Mouse (Mus musculus) lung, embryonic 14.5 days (tissue): ENCODE data around the gene Bcr. TPM values are rescaled to one million over a fixed set of nuclear protein-coding genes. Genes with fewer than 3 reads are reported as not detected.

ENCODE experiments used
- ATAC-seq: fragments of 200-750 bp; cut with Nextera tagmentation; 2 replicates; pipeline ENCODE4 v1.8.0; 2017; ENCODE audit warnings: mild to moderate bottlenecking, moderate TSS enrichment, moderate library complexity; ENCODE audit not compliant: insufficient read depth
- DNase-seq: peaks from one replicate; pipeline ENCODE4 v3.0.0-alpha.2; 2015
- H3K27ac ChIP-seq: fragments of 300-500 bp; sonication (generic); 2 replicates; pipeline ENCODE4 v1.5.1; 2014; ENCODE audit warnings: low read depth, mild to moderate bottlenecking, moderate library complexity
- H3K27me3 ChIP-seq: fragments of 300-500 bp; sonication (generic); 2 replicates; pipeline ENCODE4 v1.6.1; 2014; ENCODE audit warnings: low read length, control low read depth; ENCODE audit not compliant: insufficient read depth
- H3K36me3 ChIP-seq: fragments of 300-500 bp; sonication (generic); 2 replicates; pipeline ENCODE4 v1.6.1; 2014; ENCODE audit warnings: control low read depth; ENCODE audit not compliant: insufficient read depth
- H3K4me1 ChIP-seq: fragments of 300-500 bp; sonication (generic); 2 replicates; pipeline ENCODE4 v1.6.1; 2014; ENCODE audit warnings: antibody characterized with exemption, control low read depth; ENCODE audit not compliant: insufficient read depth
- H3K4me2 ChIP-seq: fragments of 300-500 bp; sonication (generic); 2 replicates; pipeline ENCODE4 v1.6.1; 2014; ENCODE audit warnings: mild to moderate bottlenecking
- H3K4me3 ChIP-seq: fragments of 300-500 bp; sonication (generic); 2 replicates; pipeline ENCODE4 v1.5.1; 2014; ENCODE audit warnings: low read depth, low read length
- H3K9ac ChIP-seq: fragments of 300-500 bp; sonication (generic); 2 replicates; pipeline ENCODE4 v1.6.1; 2014
- H3K9me3 ChIP-seq: fragments of 300-500 bp; sonication (generic); 2 replicates; pipeline ENCODE4 v1.6.1; 2016; ENCODE audit warnings: low read depth, low read length, control low read depth
- CTCF ChIP-seq: IDR thresholded peaks from 2 replicates; pipeline ENCODE4 v1.5.1; 2016; ENCODE audit warnings: antibody characterized with exemption, low read depth
- WGBS: fragments of 180-500 bp; shearing (Covaris S2); extraction: QIAGEN DNeasy Blood & Tissue Kit; methylation state at CpG from one replicate; pipeline ENCODE4 v1.1.7; 2014; 5-methylcytosine and 5-hydroxymethylcytosine counted together
- polyA plus RNA-seq: library from polyadenylated mRNA; unstranded; fragments of >200 nt; fragmentation: Nextera tagmentation; extraction: Ambion mirVana; gene quantifications from 2 replicates; pipeline ENCODE4 v1.2.1, GENCODE M21; 2014

Gene Bcr
- polyA plus RNA-seq, 1 experiment from 2014 or later: 11.5 TPM

- TF ChIP-seq CTCF: no peak
- Histone ChIP-seq H3K36me3 (no peaks in the 10 kb centered on the region), H3K27me3 (no peaks in the 10 kb centered on the region), H3K9me3 (no peaks in the 10 kb centered on the region), H3K9ac (no peak overlapping the region; the same call in 1 of the 2 replicates), H3K4me3 (no peak overlapping the region), H3K4me2 (peak overlapping the region; percentile 25; the same call in 1 of the 2 replicates), H3K27ac (0 out of 2 replicates have a peak overlapping the region, but pooled peaks have one; percentile 18), H3K4me1 (peaks cover 24% of the 10 kb centered on the region)
- peak; percentile 35 for ATAC-seq
- WGBS: 16% methylated on average over 22 of the region's 22 CpGs
- peak; percentile 71 for DNase-seq
Measured at GRCm38 (mm10) chr10:75093252-75093987, 33.0 kb downstream of the Bcr start.

- H3K4me1 ChIP-seq: peaks cover 26% of the 10 kb centered on the region
- no peak overlapping the region for H3K4me3 ChIP-seq
- no peak overlapping the region for H3K4me2 ChIP-seq
- no peak overlapping the region for H3K9ac ChIP-seq
- H3K27ac ChIP-seq: no peak overlapping the region
- WGBS: 88% methylated on average over 1 of the region's 1 CpGs
- no peaks in the 10 kb centered on the region for H3K36me3 ChIP-seq
- H3K27me3 ChIP-seq: no peaks in the 10 kb centered on the region
- no peak for TF ChIP-seq CTCF
- ATAC-seq: no peak
- H3K9me3 ChIP-seq: no peaks in the 10 kb centered on the region
- DNase-seq: no peak
Measured at GRCm38 (mm10) chr10:75094338-75094737, 33.9 kb downstream of the Bcr start.

- Histone ChIP-seq H3K4me1 (peaks cover 26% of the 10 kb centered on the region), H3K36me3 (no peaks in the 10 kb centered on the region), H3K27me3 (no peaks in the 10 kb centered on the region), H3K4me2 (no peak overlapping the region), H3K9me3 (no peaks in the 10 kb centered on the region), H3K9ac (no peak overlapping the region), H3K4me3 (no peak overlapping the region), H3K27ac (no peak overlapping the region)
- DNase-seq (no peak), ATAC-seq (no peak)
- TF ChIP-seq CTCF: no peak
- 94% methylated on average over 7 of the region's 7 CpGs for WGBS
Measured at GRCm38 (mm10) chr10:75095216-75095615, 34.8 kb downstream of the Bcr start.

GRCm38 (mm10) chr10:75098446-75099183 lies 38.2 kb downstream of the Bcr start:
- DNase-seq (peak; percentile 71), ATAC-seq (peak; percentile 70)
- 24% methylated on average over 10 of the region's 10 CpGs for WGBS
- H3K9ac ChIP-seq: no peak overlapping the region
- H3K4me2 ChIP-seq: no peak overlapping the region
- H3K36me3 ChIP-seq: no peaks in the 10 kb centered on the region
- H3K27me3 ChIP-seq: no peaks in the 10 kb centered on the region
- H3K27ac ChIP-seq: no peak overlapping the region; the same call in 1 of the 2 replicates
- no peak for TF ChIP-seq CTCF
- H3K4me1 ChIP-seq: peaks cover 24% of the 10 kb centered on the region
- H3K4me3 ChIP-seq: no peak overlapping the region
- H3K9me3 ChIP-seq: no peaks in the 10 kb centered on the region

GRCm38 (mm10) chr10:75100298-75100697 lies 39.9 kb downstream of the Bcr start:
- Histone ChIP-seq H3K9me3 (no peaks in the 10 kb centered on the region), H3K27ac (peak overlapping the region; percentile 45; the same call in 1 of the 2 replicates), H3K4me2 (no peak overlapping the region), H3K4me3 (no peak overlapping the region), H3K36me3 (no peaks in the 10 kb centered on the region), H3K4me1 (peaks cover 37% of the 10 kb centered on the region), H3K9ac (no peak overlapping the region), H3K27me3 (no peaks in the 10 kb centered on the region)
- DNase-seq (peak; percentile 39), ATAC-seq (no peak)
- 71% methylated on average over 7 of the region's 7 CpGs for WGBS
- no peak for TF ChIP-seq CTCF

- 81% methylated on average over 2 of the region's 2 CpGs for WGBS
- H3K27me3 ChIP-seq: no peaks in the 10 kb centered on the region
- no peaks in the 10 kb centered on the region for H3K9me3 ChIP-seq
- no peak overlapping the region for H3K9ac ChIP-seq
- no peak overlapping the region for H3K4me3 ChIP-seq
- TF ChIP-seq CTCF: no peak
- H3K4me1 ChIP-seq: peaks cover 34% of the 10 kb centered on the region
- ATAC-seq (no peak), DNase-seq (no peak)
- no peak overlapping the region for H3K4me2 ChIP-seq
- H3K27ac ChIP-seq: no peak overlapping the region
- no peaks in the 10 kb centered on the region for H3K36me3 ChIP-seq
Measured at GRCm38 (mm10) chr10:75103502-75103901, 43.1 kb downstream of the Bcr start.
